Mouse (Mus musculus): ENCODE measurements around the gene Lasp1. TPM values are rescaled to one million over a fixed set of nuclear protein-coding genes. Genes with fewer than 3 reads are reported as not detected.

Gene Lasp1
- total RNA-seq, 2 experiments from 2014 or later = 114 to 123 TPM

GRCm38 (mm10) chr11:97810356-97810755 lies 11.6 kb downstream of the Lasp1 start:
- no peak for DNase-seq (ENCODE audit: low spot score in 2 of 2)

GRCm38 (mm10) chr11:97810970-97811369 lies 12.2 kb downstream of the Lasp1 start:
- DNase-seq (ENCODE audit: low spot score in 2 of 2) = no peak

- DNase-seq (ENCODE audit: low spot score in 2 of 2) = no peak
These were observed 13.0 kb downstream of the Lasp1 start for GRCm38 (mm10) chr11:97811569-97812362.

- DNase-seq (ENCODE audit: low spot score in 2 of 2) = peak in 1 of 2 experiments; percentile 63
These were observed 13.7 kb downstream of the Lasp1 start for GRCm38 (mm10) chr11:97812491-97812921.

- no peak for DNase-seq (ENCODE audit: low spot score in 2 of 2)
These were observed 14.3 kb downstream of the Lasp1 start for GRCm38 (mm10) chr11:97813085-97813484.

- DNase-seq (ENCODE audit: low spot score in 2 of 2) = no peak
These were observed 15.1 kb downstream of the Lasp1 start for GRCm38 (mm10) chr11:97813746-97814515.

GRCm38 (mm10) chr11:97815736-97816135 lies 16.9 kb downstream of the Lasp1 start:
- DNase-seq (ENCODE audit: low spot score in 2 of 2) = no peak

GRCm38 (mm10) chr11:97816176-97816575 lies 17.4 kb downstream of the Lasp1 start:
- DNase-seq (ENCODE audit: low spot score in 2 of 2) = no peak

GRCm38 (mm10) chr11:97816916-97817315 lies 18.1 kb downstream of the Lasp1 start:
- DNase-seq (ENCODE audit: low spot score in 2 of 2) = no peak

GRCm38 (mm10) chr11:97817379-97817778 lies 18.6 kb downstream of the Lasp1 start:
- no peak for DNase-seq (ENCODE audit: low spot score in 2 of 2)

GRCm38 (mm10) chr11:97818003-97818402 lies 19.2 kb downstream of the Lasp1 start:
- no peak for DNase-seq (ENCODE audit: low spot score in 2 of 2)

- no peak for DNase-seq (ENCODE audit: low spot score in 2 of 2)
These were observed 19.8 kb downstream of the Lasp1 start for GRCm38 (mm10) chr11:97818571-97818970.

- DNase-seq (ENCODE audit: low spot score in 2 of 2) = no peak
These were observed 20.3 kb downstream of the Lasp1 start for GRCm38 (mm10) chr11:97819102-97819501.

GRCm38 (mm10) chr11:97819923-97820322 lies 21.1 kb downstream of the Lasp1 start:
- no peak for DNase-seq (ENCODE audit: low spot score in 2 of 2)

GRCm38 (mm10) chr11:97820840-97821239 lies 22.0 kb downstream of the Lasp1 start:
- DNase-seq (ENCODE audit: low spot score in 2 of 2) = no peak

GRCm38 (mm10) chr11:97821401-97822064 lies 22.7 kb downstream of the Lasp1 start:
- no peak for DNase-seq (ENCODE audit: low spot score in 2 of 2)

GRCm38 (mm10) chr11:97822840-97823603 lies 24.2 kb downstream of the Lasp1 start:
- no peak for DNase-seq (ENCODE audit: low spot score in 2 of 2)

GRCm38 (mm10) chr11:97824168-97824567 lies 25.4 kb downstream of the Lasp1 start:
- DNase-seq (ENCODE audit: low spot score in 2 of 2) = no peak

GRCm38 (mm10) chr11:97824895-97825294 lies 26.1 kb downstream of the Lasp1 start:
- no peak for DNase-seq (ENCODE audit: low spot score in 2 of 2)

GRCm38 (mm10) chr11:97825295-97825694 lies 26.5 kb downstream of the Lasp1 start:
- no peak for DNase-seq (ENCODE audit: low spot score in 2 of 2)

GRCm38 (mm10) chr11:97825971-97826370 lies 27.2 kb downstream of the Lasp1 start:
- no peak for DNase-seq (ENCODE audit: low spot score in 2 of 2)

All from layer of hippocampus, postnatal 14 days (tissue).